Mouse (Mus musculus) stomach, embryonic 16.5 days (tissue): ENCODE results near the gene 9930022D16Rik. TPM values are rescaled to one million over a fixed set of nuclear protein-coding genes. Genes with fewer than 3 reads are reported as not detected.

Source experiments
- ATAC-seq: fragments of 200-750 bp; cut with Nextera tagmentation; 2 replicates; pipeline ENCODE4 v1.8.0; 2017; ENCODE audit warnings: moderate number of reproducible peaks, moderate TSS enrichment; ENCODE audit not compliant: insufficient read depth, low FRiP score
- H3K27ac ChIP-seq: fragments of 300-500 bp; sonication (generic); 2 replicates; pipeline ENCODE4 v1.5.1; 2014; ENCODE audit warnings: low read length
- H3K27me3 ChIP-seq: fragments of 300-500 bp; sonication (generic); 2 replicates; pipeline ENCODE4 v1.6.1; 2014; ENCODE audit warnings: low read length, control low read depth, mixed read lengths; ENCODE audit not compliant: control insufficient read depth, insufficient read depth
- H3K36me3 ChIP-seq: fragments of 300-500 bp; sonication (generic); 2 replicates; pipeline ENCODE4 v1.6.1; 2014; ENCODE audit warnings: low read length; ENCODE audit not compliant: control insufficient read depth, insufficient read depth
- H3K4me1 ChIP-seq: fragments of 300-500 bp; sonication (generic); 2 replicates; pipeline ENCODE4 v1.6.1; 2014; ENCODE audit warnings: low read length, control low read depth, mixed read lengths; ENCODE audit not compliant: control insufficient read depth, insufficient read depth
- H3K4me2 ChIP-seq: fragments of 300-500 bp; sonication (generic); 2 replicates; pipeline ENCODE4 v1.6.1; 2014; ENCODE audit warnings: low read depth, low read length, mixed read lengths
- H3K4me3 ChIP-seq: fragments of 300-500 bp; sonication (generic); replicated peaks from 2 replicates; pipeline ENCODE4 v1.5.1; 2014; ENCODE audit warnings: mild to moderate bottlenecking, low read length
- H3K9ac ChIP-seq: fragments of 300-500 bp; sonication (generic); 2 replicates; pipeline ENCODE4 v1.6.1; 2014; ENCODE audit warnings: low read length
- H3K9me3 ChIP-seq: fragments of 300-500 bp; sonication (generic); replicated peaks from 2 replicates; pipeline ENCODE4 v1.6.1; 2016; ENCODE audit warnings: low read length, control low read depth; ENCODE audit not compliant: control insufficient read depth
- WGBS: fragments of 180-500 bp; shearing (Covaris S2); extraction: QIAGEN DNeasy Blood & Tissue Kit; methylation state at CpG from one replicate; pipeline ENCODE4 v1.1.7; 2014; 5-methylcytosine and 5-hydroxymethylcytosine counted together
- microRNA-seq: library from miRNA; unstranded; fragments of <30 nt; microRNA quantifications from one replicate; pipeline ENCODE4, GENCODE M21; 2016
- polyA plus RNA-seq: library from polyadenylated mRNA; unstranded; fragments of >200 nt; fragmentation: Nextera tagmentation; extraction: Ambion mirVana; gene quantifications from 2 replicates; pipeline ENCODE4 v1.2.1, GENCODE M21; 2015

Gene 9930022D16Rik
- polyA plus RNA-seq, 1 experiment from 2014 or later, result not detected

- H3K4me1 ChIP-seq, result no peaks in the 10 kb centered on the region
- no peaks in the 10 kb centered on the region for H3K36me3 ChIP-seq
- ATAC-seq, result no peak
- 48% methylated on average over 5 of the region's 5 CpGs for WGBS
- H3K27me3 ChIP-seq, result no peaks in the 10 kb centered on the region
- H3K4me2 ChIP-seq, result no peak overlapping the region
- no peak overlapping the region for H3K27ac ChIP-seq
- H3K9me3 ChIP-seq, result no peaks in the 10 kb centered on the region
- no peak overlapping the region for H3K9ac ChIP-seq
- no peak overlapping the region for H3K4me3 ChIP-seq
These were observed 46.9 kb downstream of the 9930022D16Rik start for GRCm38 (mm10) chr11:109460586-109460985.

GRCm38 (mm10) chr11:109465068-109465467 lies 51.4 kb downstream of the 9930022D16Rik start:
- Histone ChIP-seq H3K4me1 (no peaks in the 10 kb centered on the region), H3K4me2 (no peak overlapping the region), H3K9ac (no peak overlapping the region), H3K27ac (no peak overlapping the region), H3K36me3 (no peaks in the 10 kb centered on the region), H3K27me3 (no peaks in the 10 kb centered on the region), H3K9me3 (no peaks in the 10 kb centered on the region), H3K4me3 (no peak overlapping the region)
- WGBS, result 87% methylated on average over 4 of the region's 4 CpGs
- ATAC-seq, result no peak

GRCm38 (mm10) chr11:109466987-109467386 lies 53.3 kb downstream of the 9930022D16Rik start:
- no peak for ATAC-seq
- Histone ChIP-seq H3K9ac (no peak overlapping the region), H3K27ac (no peak overlapping the region), H3K9me3 (no peaks in the 10 kb centered on the region), H3K36me3 (no peaks in the 10 kb centered on the region), H3K4me1 (peaks cover 3% of the 10 kb centered on the region; the same call in 1 of the 2 replicates), H3K4me3 (no peak overlapping the region), H3K27me3 (no peaks in the 10 kb centered on the region), H3K4me2 (no peak overlapping the region)
- 45% methylated on average over 8 of the region's 8 CpGs for WGBS

GRCm38 (mm10) chr11:109468133-109468532 lies 54.4 kb downstream of the 9930022D16Rik start:
- H3K9me3 ChIP-seq, result no peaks in the 10 kb centered on the region
- H3K27me3 ChIP-seq, result no peaks in the 10 kb centered on the region
- no peaks in the 10 kb centered on the region for H3K36me3 ChIP-seq
- ATAC-seq, result no peak
- no peak overlapping the region for H3K27ac ChIP-seq
- no peak overlapping the region for H3K9ac ChIP-seq
- H3K4me3 ChIP-seq, result no peak overlapping the region
- WGBS, result 58% methylated on average over 5 of the region's 5 CpGs
- H3K4me1 ChIP-seq, result peaks cover 6% of the 10 kb centered on the region; the same call in 1 of the 2 replicates
- no peak overlapping the region for H3K4me2 ChIP-seq

Small RNA genes lying within 50 kb of the gene (microRNA-seq; reads per million reads assigned to microRNA genes)
- gene Gm25540, result not detected

Other genes starting within 250 kb of the 9930022D16Rik start
- gene Rgs9, start 115.8 kb upstream of the 9930022D16Rik start, polyA plus RNA-seq, result 2.1 and 2.3 TPM in 2 replicates
- gene Gna13, start 51.1 kb upstream of the 9930022D16Rik start, polyA plus RNA-seq, result 28.8 and 32.8 TPM in 2 replicates
- gene Amz2, start 12.0 kb downstream of the 9930022D16Rik start, polyA plus RNA-seq, result 37.0 and 41.0 TPM in 2 replicates
- 4.1 and 5.2 TPM in 2 replicates for gene Arsg, start 59.5 kb downstream of the 9930022D16Rik start, polyA plus RNA-seq
- gene Slc16a6, start 59.7 kb downstream of the 9930022D16Rik start, polyA plus RNA-seq, result 13.1 and 13.3 TPM in 2 replicates
- gene Wipi1, start 198.1 kb downstream of the 9930022D16Rik start, polyA plus RNA-seq, result 43.2 and 44.8 TPM in 2 replicates
- 303 and 305 TPM in 2 replicates for gene Prkar1a, start 235.5 kb downstream of the 9930022D16Rik start, polyA plus RNA-seq